Mouse (Mus musculus) stomach, postnatal 0 days (tissue): ENCODE results near the gene Prima1. TPM values are rescaled to one million over a fixed set of nuclear protein-coding genes. Genes with fewer than 3 reads are reported as not detected.

Experiments used
- ATAC-seq: fragments of 200-750 bp; cut with Nextera tagmentation; 2 replicates; pipeline ENCODE4 v1.8.0; 2017; ENCODE audit not compliant: low FRiP score, low TSS enrichment
- DNase-seq: peaks from one replicate; pipeline ENCODE4 v3.0.0-alpha.2; 2016; ENCODE audit warnings: low spot score
- H3K27ac ChIP-seq: fragments of 300-500 bp; sonication (generic); replicated peaks from 2 replicates; pipeline ENCODE4 v1.5.1; 2014; ENCODE audit warnings: mild to moderate bottlenecking, control low read depth
- H3K27me3 ChIP-seq: fragments of 300-500 bp; sonication (generic); 2 replicates; pipeline ENCODE4 v1.6.1; 2014; ENCODE audit warnings: low read length; ENCODE audit not compliant: control insufficient read depth, insufficient read depth
- H3K36me3 ChIP-seq: fragments of 300-500 bp; sonication (generic); 2 replicates; pipeline ENCODE4 v1.6.1; 2014; ENCODE audit warnings: low read length, mixed read lengths; ENCODE audit not compliant: control insufficient read depth, insufficient read depth
- H3K4me1 ChIP-seq: fragments of 300-500 bp; sonication (generic); replicated peaks from 2 replicates; pipeline ENCODE4 v1.6.1; 2014; ENCODE audit warnings: antibody characterized with exemption; ENCODE audit not compliant: control insufficient read depth, insufficient read depth
- H3K4me2 ChIP-seq: fragments of 300-500 bp; sonication (generic); replicated peaks from 2 replicates; pipeline ENCODE4 v1.6.1; 2014; ENCODE audit warnings: low read depth, mild to moderate bottlenecking, control low read depth, moderate library complexity
- H3K4me3 ChIP-seq: fragments of 300-500 bp; sonication (generic); 2 replicates; pipeline ENCODE4 v1.5.1; 2014; ENCODE audit warnings: low read depth, low read length, control low read depth
- H3K9ac ChIP-seq: fragments of 300-500 bp; sonication (generic); 2 replicates; pipeline ENCODE4 v1.6.1; 2014; ENCODE audit warnings: mild to moderate bottlenecking, low read length, control low read depth, mixed read lengths
- H3K9me3 ChIP-seq: fragments of 300-500 bp; sonication (generic); 2 replicates; pipeline ENCODE4 v1.6.1; 2016; ENCODE audit warnings: low read length; ENCODE audit not compliant: control insufficient read depth
- CTCF ChIP-seq: IDR thresholded peaks from 2 replicates; pipeline ENCODE4 v1.5.1; 2016; ENCODE audit warnings: antibody characterized with exemption, low read depth, mild to moderate bottlenecking, moderate library complexity
- EP300 ChIP-seq: optimal IDR thresholded peaks from 2 replicates; pipeline ENCODE3; 2016; ENCODE audit warnings: antibody characterized with exemption
- WGBS: fragments of 180-500 bp; shearing (Covaris S2); extraction: QIAGEN DNeasy Blood & Tissue Kit; methylation state at CpG from one replicate; pipeline ENCODE4 v1.1.7; 2014; 5-methylcytosine and 5-hydroxymethylcytosine counted together
- polyA plus RNA-seq: library from polyadenylated mRNA; unstranded; fragments of >200 nt; fragmentation: Nextera tagmentation; extraction: Ambion mirVana; gene quantifications from 2 replicates; pipeline ENCODE4 v1.2.1, GENCODE M21; 2015

The Prima1 gene
- polyA plus RNA-seq, 1 experiment from 2014 or later: 1.5 TPM

DNA sequence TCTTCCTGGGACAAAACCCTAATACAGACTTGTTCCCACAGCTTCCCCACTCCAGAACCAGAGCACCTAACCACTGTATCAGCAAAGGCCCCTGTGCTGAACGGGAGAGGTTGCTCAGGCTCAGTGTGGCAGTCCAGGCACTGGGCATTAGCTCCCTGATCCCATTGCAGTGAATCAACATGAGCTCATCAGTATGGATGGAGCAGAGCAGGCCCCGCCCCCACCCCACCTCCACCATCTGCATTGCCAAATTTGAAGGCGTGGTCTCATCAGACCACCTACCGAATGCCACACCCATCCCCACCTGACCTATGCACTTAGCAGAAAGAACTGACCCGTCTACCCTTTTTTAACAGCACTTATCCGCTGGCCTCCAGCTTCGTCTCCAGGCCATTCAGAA lies 58.9 kb downstream of the Prima1 start:
- H3K4me1 ChIP-seq: no peaks in the 10 kb centered on the region
- WGBS: 24% methylated on average over 6 of the region's 7 CpGs
- no peaks in the 10 kb centered on the region for H3K27me3 ChIP-seq
- no peak overlapping the region for H3K4me2 ChIP-seq
- DNase-seq: no peak
- H3K9ac ChIP-seq: no peak overlapping the region
- H3K27ac ChIP-seq: no peak overlapping the region
- H3K36me3 ChIP-seq: no peaks in the 10 kb centered on the region
- no peak overlapping the region for H3K4me3 ChIP-seq
- no peaks in the 10 kb centered on the region for H3K9me3 ChIP-seq
- TF ChIP-seq CTCF (no peak), EP300 (no peak)
- ATAC-seq: 0 out of 2 replicates have a peak, but pooled peaks have one; percentile 32

DNA sequence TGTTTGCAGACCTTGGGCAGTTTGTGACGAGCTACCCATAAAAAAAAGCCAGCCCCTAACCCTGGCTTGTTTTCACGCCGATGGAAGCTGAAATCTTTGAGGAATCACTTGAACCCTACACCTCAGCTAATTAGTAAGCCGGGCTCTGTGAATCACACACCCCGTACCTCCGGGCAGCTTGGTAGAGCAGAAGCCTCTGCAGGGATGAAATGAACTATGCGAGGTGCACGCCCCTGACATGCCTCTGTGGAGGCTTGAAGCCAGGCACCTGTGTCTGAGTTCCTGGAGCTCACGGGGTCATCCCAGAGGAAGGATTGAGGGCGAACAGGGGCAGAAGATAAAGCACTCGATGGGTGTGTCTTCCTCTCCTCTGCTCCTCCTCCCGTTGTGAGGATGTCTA lies 73.1 kb downstream of the Prima1 start:
- Histone ChIP-seq H3K4me1 (no peaks in the 10 kb centered on the region), H3K27ac (no peak overlapping the region), H3K4me2 (no peak overlapping the region), H3K36me3 (no peaks in the 10 kb centered on the region), H3K4me3 (no peak overlapping the region), H3K27me3 (no peaks in the 10 kb centered on the region), H3K9me3 (no peaks in the 10 kb centered on the region), H3K9ac (no peak overlapping the region)
- DNase-seq (no peak), ATAC-seq (no peak)
- WGBS: 47% methylated on average over 12 of the region's 12 CpGs
- TF ChIP-seq EP300 (no peak), CTCF (no peak)

DNA sequence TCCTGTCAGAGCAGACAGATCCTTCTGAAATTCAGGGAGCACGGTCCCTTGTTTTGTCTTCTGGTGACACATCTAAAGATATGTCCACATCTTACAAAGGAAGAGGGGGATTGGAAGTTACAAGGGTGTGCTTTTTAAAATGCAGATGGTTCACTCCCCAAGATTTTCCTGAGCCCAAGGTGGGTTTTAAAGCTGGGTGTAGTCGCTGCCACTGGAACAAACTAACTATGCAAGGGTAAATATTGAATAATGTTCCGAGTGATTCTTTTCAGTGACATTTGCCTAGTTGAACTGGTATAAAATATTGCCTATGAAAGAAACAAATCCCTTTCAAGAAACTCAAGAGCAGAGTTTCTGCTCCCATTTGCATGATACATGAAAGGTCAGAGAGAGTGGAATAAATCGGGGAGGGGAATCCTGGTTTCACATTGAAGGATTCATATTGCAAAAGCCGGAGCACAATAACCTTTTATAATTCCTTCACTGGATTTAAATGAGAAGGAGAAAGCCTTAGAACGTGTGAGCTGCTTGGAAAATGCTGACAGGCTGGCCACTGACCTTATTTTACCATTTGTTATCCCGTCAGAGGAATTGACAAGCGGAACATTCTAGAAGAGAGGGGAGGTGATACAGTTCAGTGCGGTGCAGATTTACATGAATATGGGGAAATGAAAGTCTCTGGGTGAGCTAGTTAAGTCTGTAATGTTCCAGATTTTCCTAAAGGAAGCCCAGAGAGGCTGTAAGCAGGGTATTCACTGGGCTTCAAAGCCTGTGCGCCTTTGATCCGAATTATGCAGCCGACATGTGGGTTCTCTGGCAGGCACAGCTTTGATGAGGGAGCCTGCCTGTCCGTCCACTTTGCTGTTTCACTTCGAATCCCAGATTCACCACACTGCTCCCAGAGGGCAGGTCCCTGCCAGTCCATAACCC lies 77.6 kb downstream of the Prima1 start:
- DNase-seq: no peak
- H3K4me1 ChIP-seq: no peaks in the 10 kb centered on the region

DNA sequence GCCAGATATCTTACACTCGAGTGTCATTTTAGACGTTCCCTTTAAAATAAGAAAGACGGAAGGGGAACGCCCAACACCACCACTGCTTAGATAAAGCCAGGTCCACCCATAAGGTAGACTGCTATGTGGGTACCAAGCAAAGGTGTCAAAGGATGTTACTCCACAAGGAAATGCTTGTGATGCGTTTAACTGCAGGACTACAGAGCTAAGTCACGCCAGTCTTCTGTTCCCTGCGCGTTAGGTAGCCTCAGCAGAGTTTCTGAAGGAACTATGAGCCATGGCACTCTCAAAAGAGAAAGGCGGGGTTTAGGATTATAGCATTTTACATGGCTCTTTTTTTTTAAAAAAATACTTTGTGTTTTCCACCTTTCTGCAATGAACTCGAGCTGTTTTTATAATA lies 78.4 kb downstream of the Prima1 start:
- H3K4me3 ChIP-seq: no peak overlapping the region
- no peak for ATAC-seq
- WGBS: 69% methylated on average over 10 of the region's 10 CpGs
- H3K36me3 ChIP-seq: no peaks in the 10 kb centered on the region
- H3K4me2 ChIP-seq: no peak overlapping the region
- no peaks in the 10 kb centered on the region for H3K27me3 ChIP-seq
- H3K27ac ChIP-seq: no peak overlapping the region
- H3K9ac ChIP-seq: no peak overlapping the region
- no peak for DNase-seq
- no peak for TF ChIP-seq EP300
- TF ChIP-seq CTCF: no peak
- H3K9me3 ChIP-seq: no peaks in the 10 kb centered on the region
- H3K4me1 ChIP-seq: no peaks in the 10 kb centered on the region

More for the DNA sequence above, 77.6 kb downstream of the Prima1 start:
- no peak for ATAC-seq
- Histone ChIP-seq H3K27ac (no peak overlapping the region), H3K9me3 (no peaks in the 10 kb centered on the region), H3K36me3 (no peaks in the 10 kb centered on the region), H3K27me3 (no peaks in the 10 kb centered on the region), H3K9ac (no peak overlapping the region), H3K4me2 (no peak overlapping the region), H3K4me3 (no peak overlapping the region)
- no peak for TF ChIP-seq EP300
- TF ChIP-seq CTCF: no peak
- 52% methylated on average over 14 of the region's 14 CpGs for WGBS

DNA sequence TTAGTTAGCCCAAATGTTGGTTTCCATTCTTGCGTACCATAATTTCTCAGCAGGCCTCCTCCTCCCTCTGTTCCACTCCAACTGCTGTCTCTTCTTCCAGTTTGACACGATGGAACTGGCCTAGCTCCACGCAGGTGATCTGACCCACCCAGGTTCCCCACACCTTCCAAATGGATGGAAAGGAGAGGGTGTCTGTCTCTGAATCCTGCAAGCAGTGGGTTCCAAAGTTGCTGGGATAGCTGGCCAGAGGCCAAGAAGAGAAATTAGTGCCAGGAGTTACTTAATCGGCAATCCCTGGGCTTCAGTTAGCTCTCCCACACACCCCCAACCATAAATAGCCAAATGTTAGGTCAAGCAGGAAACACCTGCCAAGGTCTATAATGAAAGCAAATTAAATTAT lies 81.2 kb downstream of the Prima1 start:
- Histone ChIP-seq H3K9me3 (no peaks in the 10 kb centered on the region), H3K27me3 (no peaks in the 10 kb centered on the region), H3K36me3 (no peaks in the 10 kb centered on the region), H3K4me2 (no peak overlapping the region), H3K9ac (no peak overlapping the region), H3K27ac (no peak overlapping the region), H3K4me1 (no peaks in the 10 kb centered on the region), H3K4me3 (no peak overlapping the region)
- no peak for TF ChIP-seq EP300
- TF ChIP-seq CTCF: no peak
- 74% methylated on average over 4 of the region's 4 CpGs for WGBS
- ATAC-seq (no peak), DNase-seq (no peak)

DNA sequence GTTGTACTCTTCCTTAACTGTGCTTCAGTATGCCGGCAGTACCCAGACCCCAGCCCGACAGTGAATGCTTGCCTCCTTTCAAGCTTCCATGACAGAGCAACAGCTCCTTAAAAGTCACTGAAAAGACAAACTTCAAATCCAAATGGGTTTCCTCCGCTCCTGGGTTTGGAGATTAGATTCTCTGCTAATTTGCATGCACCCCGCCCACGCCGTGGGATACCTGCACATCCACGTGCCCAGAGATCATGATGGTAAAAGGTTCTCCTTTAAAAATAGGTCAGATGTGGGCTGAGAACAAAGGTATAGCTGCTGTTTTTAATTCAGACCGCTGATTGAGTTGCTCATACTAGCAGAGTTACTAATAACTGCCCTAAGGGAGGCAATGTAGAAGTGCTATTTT lies 82.9 kb downstream of the Prima1 start:
- WGBS: 65% methylated on average over 8 of the region's 8 CpGs
- no peak overlapping the region for H3K9ac ChIP-seq
- no peaks in the 10 kb centered on the region for H3K36me3 ChIP-seq
- no peaks in the 10 kb centered on the region for H3K27me3 ChIP-seq
- no peak overlapping the region for H3K4me2 ChIP-seq
- no peak for TF ChIP-seq EP300
- TF ChIP-seq CTCF: no peak
- H3K27ac ChIP-seq: no peak overlapping the region
- H3K4me3 ChIP-seq: no peak overlapping the region
- no peaks in the 10 kb centered on the region for H3K9me3 ChIP-seq
- H3K4me1 ChIP-seq: no peaks in the 10 kb centered on the region
- DNase-seq (no peak), ATAC-seq (no peak)
